Comparison of ENCODE assay signal across 8 mouse cellular contexts in the genomic region with DNA sequence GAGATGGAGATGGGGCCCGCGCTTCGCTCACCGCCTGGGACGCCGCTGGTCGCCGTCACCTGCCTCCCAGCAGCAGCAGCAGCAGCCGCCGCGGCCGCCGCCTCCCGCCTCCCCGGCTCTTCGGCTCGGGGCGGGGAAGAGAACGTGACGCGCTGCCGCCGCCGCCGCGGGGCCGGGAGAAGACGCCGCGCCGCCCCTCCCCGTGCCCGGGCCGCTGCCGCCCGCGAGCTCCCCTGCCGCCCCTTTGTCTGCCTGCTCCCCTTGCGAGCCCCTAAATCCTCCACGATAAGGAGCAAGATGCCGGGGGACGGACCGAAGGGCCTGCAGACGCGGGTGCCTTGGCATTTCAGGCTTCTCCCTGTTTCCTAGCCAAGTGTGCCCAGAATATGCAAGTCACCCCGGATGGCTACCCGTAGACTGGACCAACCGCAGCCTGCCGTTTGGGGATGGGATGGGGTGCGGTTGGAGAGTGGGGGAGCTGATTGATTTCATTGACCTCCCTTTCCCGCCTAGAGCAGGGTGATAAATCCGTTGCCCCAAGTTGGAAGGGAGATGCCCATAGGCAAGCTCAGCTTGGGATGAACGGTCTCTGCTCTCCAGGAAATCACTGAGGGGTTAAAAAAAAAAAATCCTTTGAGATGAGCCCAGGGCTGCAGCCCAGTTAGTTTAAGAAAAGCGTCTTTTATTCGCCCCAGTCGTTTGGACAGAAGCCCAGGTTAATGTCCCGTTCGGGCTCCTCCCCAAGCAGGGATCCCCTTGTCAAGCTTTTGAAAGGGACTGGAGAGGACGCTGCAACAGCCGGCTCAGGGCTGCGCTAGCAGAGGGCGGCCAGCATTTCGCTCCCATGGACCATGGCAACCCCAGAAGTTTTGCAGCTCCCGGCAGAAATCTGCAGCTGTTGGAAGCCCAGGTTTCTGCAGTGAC. TPM values are rescaled to one million over a fixed set of nuclear protein-coding genes. Genes with fewer than 3 reads are reported as not detected.
DNase-seq lines count a peak whose midpoint lies in the region; ATAC-seq lines count a peak whose summit lies in the region.

Clip1 (minus strand) TSS at position 398 of the 924 bp plus-strand sequence.

- peaks cover 12% of the 10 kb centered on the region for H3K4me1 ChIP-seq in embryonic facial prominence, embryonic 12.5 days
- H3K4me1 ChIP-seq in intestine, embryonic 16.5 days (ENCODE audit: control insufficient read depth, insufficient read depth, low read length), result peaks cover 19% of the 10 kb centered on the region
- H3K4me1 ChIP-seq in limb, embryonic 10.5 days, result peaks cover 30% of the 10 kb centered on the region
- H3K4me1 ChIP-seq in midbrain, embryonic 10.5 days, result peaks cover 36% of the 10 kb centered on the region

- ATAC-seq in embryonic facial prominence, embryonic 12.5 days (ENCODE audit: insufficient number of reproducible peaks, insufficient read depth, low FRiP score, low TSS enrichment), result peak; percentile 69; the same call in 1 of the 2 replicates
- ATAC-seq in granulocyte monocyte progenitor cell, adult 5-6 weeks (replicated peaks; ENCODE audit: poor library complexity, severe bottlenecking), result peak; percentile 38
- peak; percentile 78 for ATAC-seq in intestine, embryonic 16.5 days

- H3K36me3 ChIP-seq in embryonic facial prominence, embryonic 12.5 days, result no peaks in the 10 kb centered on the region
- no peaks in the 10 kb centered on the region for H3K36me3 ChIP-seq in intestine, embryonic 16.5 days (ENCODE audit: control insufficient read depth, insufficient read depth, low read length)
- no peaks in the 10 kb centered on the region for H3K36me3 ChIP-seq in limb, embryonic 10.5 days
- no peaks in the 10 kb centered on the region for H3K36me3 ChIP-seq in midbrain, embryonic 10.5 days

- DNase-seq in 3134 (ENCODE audit: extremely low read depth, insufficient read length, low spot score), result peak; percentile 80
- peak; percentile 84 to 90 for DNase-seq in adrenal gland, postnatal 36 days
- DNase-seq in limb, embryonic 10.5 days (ENCODE audit: low spot score), result peak; percentile 80
- peak; percentile 71 for DNase-seq in midbrain, embryonic 10.5 days (ENCODE audit: low spot score)
- DNase-seq in right cerebral cortex, postnatal 36 days (ENCODE audit: low spot score in 2 of 2), result peak; percentile 51 to 59

- no peaks in the 10 kb centered on the region for H3K27me3 ChIP-seq in embryonic facial prominence, embryonic 12.5 days
- no peaks in the 10 kb centered on the region for H3K27me3 ChIP-seq in intestine, embryonic 16.5 days (replicated peaks; ENCODE audit: control insufficient read depth, insufficient read depth, low read length)
- no peaks in the 10 kb centered on the region for H3K27me3 ChIP-seq in limb, embryonic 10.5 days (ENCODE audit: low read depth, poor library complexity, severe bottlenecking)
- H3K27me3 ChIP-seq in midbrain, embryonic 10.5 days (ENCODE audit: low read depth, poor library complexity, severe bottlenecking), result no peaks in the 10 kb centered on the region

- H3K9me3 ChIP-seq in embryonic facial prominence, embryonic 12.5 days, result no peaks in the 10 kb centered on the region
- H3K9me3 ChIP-seq in intestine, embryonic 16.5 days (ENCODE audit: control insufficient read depth, low read length), result no peaks in the 10 kb centered on the region
- H3K9me3 ChIP-seq in limb, embryonic 10.5 days (replicated peaks), result no peaks in the 10 kb centered on the region
- no peaks in the 10 kb centered on the region for H3K9me3 ChIP-seq in midbrain, embryonic 10.5 days (replicated peaks)

- peak within 1 kb of the TSS; percentile 97 for H3K9ac ChIP-seq in embryonic facial prominence, embryonic 12.5 days
- H3K9ac ChIP-seq in intestine, embryonic 16.5 days (ENCODE audit: low read depth, low read length), result peak within 1 kb of the TSS; percentile 96

- peak within 1 kb of the TSS; percentile 68 for H3K4me2 ChIP-seq in embryonic facial prominence, embryonic 12.5 days (replicated peaks)
- peak within 1 kb of the TSS; percentile 93 for H3K4me2 ChIP-seq in intestine, embryonic 16.5 days (ENCODE audit: low read depth, low read length)

- WGBS in embryonic facial prominence, embryonic 12.5 days, result under 1% methylated on average over 43 of the region's 64 CpGs
- WGBS in intestine, embryonic 16.5 days, result under 1% methylated on average over 42 of the region's 64 CpGs
- 1% methylated on average over 55 of the region's 64 CpGs for WGBS in limb, embryonic 10.5 days
- WGBS in midbrain, embryonic 10.5 days, result under 1% methylated on average over 58 of the region's 64 CpGs

- H3K27ac ChIP-seq in embryonic facial prominence, embryonic 12.5 days, result peak within 1 kb of the TSS; percentile 97
- peak within 1 kb of the TSS; percentile 91 for H3K27ac ChIP-seq in intestine, embryonic 16.5 days (ENCODE audit: low read length)
- H3K27ac ChIP-seq in limb, embryonic 10.5 days, result peak within 1 kb of the TSS; percentile 98
- peak within 1 kb of the TSS; percentile 99 for H3K27ac ChIP-seq in midbrain, embryonic 10.5 days (replicated peaks)

- peak within 1 kb of the TSS; percentile 95 for H3K4me3 ChIP-seq in embryonic facial prominence, embryonic 12.5 days
- peak within 1 kb of the TSS; percentile 95 for H3K4me3 ChIP-seq in intestine, embryonic 16.5 days (ENCODE audit: low read length)
- H3K4me3 ChIP-seq in limb, embryonic 10.5 days, result peak within 1 kb of the TSS; percentile 91
- H3K4me3 ChIP-seq in midbrain, embryonic 10.5 days, result peak within 1 kb of the TSS; percentile 98

RNA-seq across cellular contexts. Expression of gene Clip1, which starts in this region (rescaled TPM):
- total RNA-seq in adrenal gland, postnatal 36 days (2021), result 10 to 100 TPM; 70.7 to 75.3 TPM
- 50.6 and 53.2 TPM in 2 replicates for polyA plus RNA-seq in embryonic facial prominence, embryonic 12.5 days (2016; fragmentation: Nextera tagmentation; extraction: Ambion mirVana)
- 41.7 and 56.0 TPM in 2 replicates for total RNA-seq in granulocyte monocyte progenitor cell, adult 5-6 weeks (2014; fragmentation: Nextera tagmentation)
- total RNA-seq in granulocyte monocyte progenitor cell, adult 5-6 weeks (2017), result 63.4 and 65.9 TPM in 2 replicates
- polyA plus RNA-seq in intestine, embryonic 16.5 days (2015; fragmentation: Nextera tagmentation; extraction: Ambion mirVana), result 20.6 and 23.7 TPM in 2 replicates
- polyA plus RNA-seq in limb, embryonic 10.5 days (2016; fragmentation: Nextera tagmentation; extraction: Ambion mirVana), result 46.3 and 48.7 TPM in 2 replicates
- polyA plus RNA-seq in midbrain, embryonic 10.5 days (2016; fragmentation: Nextera tagmentation; extraction: Ambion mirVana), result 51.3 and 55.8 TPM in 2 replicates

Comparison
In these comparisons a context has a peak if more than half of its experiments do, and no peak if none do; other contexts are left out.
1. Peak in every context shown above with its lines: DNase-seq, ATAC-seq, H3K4me3 ChIP-seq and H3K27ac ChIP-seq.